Mouse (Mus musculus) layer of hippocampus, postnatal 14 days (tissue): ENCODE measurements around the gene Sigirr. TPM values are rescaled to one million over a fixed set of nuclear protein-coding genes. Genes with fewer than 3 reads are reported as not detected.

Experiments used
- DNase-seq, 2 experiments: peaks; one replicate each; pipeline ENCODE4 v3.0.0; 2021 to 2022; ENCODE audit warnings: low spot score in 2 of 2, mixed read lengths in 1 of 2
- long read RNA-seq, 2 experiments: library from polyadenylated mRNA; stranded (forward); transcript quantifications; one replicate each; pipeline ENCODE4 v2.0.0; 2021
- total RNA-seq, 2 experiments: library from RNA; stranded (reverse); gene quantifications; 2 replicates each; pipeline ENCODE4 v1.2.3; 2021

Gene Sigirr
- 1 to 10 TPM; 2.3 to 3.0 TPM for total RNA-seq
- long read RNA-seq, experiment 1, partial matches to known transcripts = 1 of 3 reads
- long read RNA-seq, experiment 1, other reads (novel, unspliced or antisense) = 2 of 3 reads
- long read RNA-seq, experiment 2, partial matches to known transcripts = 1 of 2 reads
- long read RNA-seq, experiment 2, other reads (novel, unspliced or antisense) = 1 of 2 reads

DNA sequence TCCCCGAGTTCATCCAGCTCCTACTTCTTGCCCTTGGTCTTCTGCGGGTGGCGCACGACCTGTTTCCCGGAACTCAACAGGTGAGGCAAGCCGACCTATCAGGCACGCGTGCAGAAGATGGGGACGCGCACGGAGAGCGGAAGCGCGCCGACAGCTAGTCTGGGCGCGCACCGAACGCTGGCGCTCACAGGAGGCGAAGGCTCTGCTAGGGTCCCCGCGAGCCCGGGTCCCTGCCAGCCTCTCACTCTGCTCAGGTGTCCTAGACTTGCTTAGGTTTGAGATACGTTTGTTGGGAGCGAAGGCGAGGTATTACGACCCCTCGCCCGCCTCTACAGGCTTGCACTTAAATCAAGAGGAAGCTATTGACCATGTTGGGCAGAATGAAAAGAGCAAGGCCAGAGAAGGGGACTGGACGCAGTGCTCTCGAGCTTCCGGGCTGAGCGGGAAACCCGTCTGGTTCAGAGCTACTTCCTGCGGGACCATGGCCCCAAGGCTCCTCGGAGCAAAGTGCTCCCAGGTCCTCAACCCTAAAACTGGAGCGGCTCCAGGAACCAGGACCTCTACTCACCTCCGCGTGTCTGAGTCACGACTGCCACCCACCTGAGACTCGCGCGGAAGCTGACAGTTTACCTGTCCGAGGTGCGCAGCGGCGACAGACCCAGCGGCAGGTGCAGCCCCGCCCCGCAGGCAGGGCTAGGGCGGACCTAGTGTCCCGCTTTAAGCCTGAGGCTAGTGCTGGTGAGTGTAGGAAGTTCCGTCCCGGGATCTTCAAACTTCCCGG lies at the start of gene Sigirr:
Sigirr (minus strand) TSS at position 662 of the 781 bp plus-strand sequence.
- peak in 1 of 2 experiments; percentile 13 for DNase-seq

DNA sequence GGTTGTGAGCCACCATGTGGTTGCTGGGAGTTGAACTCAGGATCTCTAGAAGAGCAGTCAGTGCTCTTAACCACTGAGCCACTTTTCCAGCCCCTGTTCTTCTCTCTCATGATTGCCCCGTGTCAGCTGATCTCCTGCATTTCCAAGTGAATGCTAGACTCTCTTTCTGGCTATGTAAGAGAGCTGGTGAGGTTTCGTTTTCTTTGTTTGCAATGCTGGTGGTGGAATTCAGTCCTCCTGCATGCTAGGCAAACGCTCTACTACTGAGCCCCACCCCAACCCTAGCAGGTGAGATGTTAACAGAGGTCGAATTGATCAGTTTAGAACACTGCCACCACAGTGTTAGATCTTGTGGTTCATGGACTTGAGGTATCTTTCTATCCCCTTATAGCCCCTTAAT lies 48.3 kb upstream of the Sigirr start:
- no peak for DNase-seq

DNA sequence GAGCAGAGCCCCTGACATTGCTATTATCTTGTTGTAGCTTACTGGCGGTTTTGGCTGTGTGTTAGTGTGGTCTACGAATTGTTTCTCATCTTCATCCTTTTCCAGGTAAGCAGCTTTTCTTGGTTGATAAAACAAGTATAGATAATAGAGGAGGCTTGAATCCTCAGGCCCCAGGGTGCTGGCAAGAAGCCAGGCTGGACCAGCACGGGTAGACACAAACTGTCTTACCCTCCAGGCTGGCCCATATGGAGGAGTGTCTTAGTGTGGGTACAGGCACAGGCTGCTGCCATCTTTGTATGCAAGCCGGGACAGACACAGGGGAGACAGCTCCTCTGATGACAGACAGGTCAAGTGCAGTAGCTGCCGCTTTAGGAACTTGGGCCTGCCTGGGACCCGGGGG lies 46.7 kb upstream of the Sigirr start:
- no peak for DNase-seq

GRCm38 (mm10) chr7:141146043-141146595 lies 45.7 kb upstream of the Sigirr start:
- DNase-seq = no peak

- no peak for DNase-seq
Measured at GRCm38 (mm10) chr7:141145403-141145802, 45.0 kb upstream of the Sigirr start.

GRCm38 (mm10) chr7:141144650-141145049 lies 44.3 kb upstream of the Sigirr start:
- no peak for DNase-seq

- no peak for DNase-seq
Measured at GRCm38 (mm10) chr7:141143861-141144260, 43.5 kb upstream of the Sigirr start.

- DNase-seq = no peak
Measured at GRCm38 (mm10) chr7:141143112-141143511, 42.7 kb upstream of the Sigirr start.

GRCm38 (mm10) chr7:141141326-141141725 lies 41.0 kb upstream of the Sigirr start:
- DNase-seq = no peak

DNA sequence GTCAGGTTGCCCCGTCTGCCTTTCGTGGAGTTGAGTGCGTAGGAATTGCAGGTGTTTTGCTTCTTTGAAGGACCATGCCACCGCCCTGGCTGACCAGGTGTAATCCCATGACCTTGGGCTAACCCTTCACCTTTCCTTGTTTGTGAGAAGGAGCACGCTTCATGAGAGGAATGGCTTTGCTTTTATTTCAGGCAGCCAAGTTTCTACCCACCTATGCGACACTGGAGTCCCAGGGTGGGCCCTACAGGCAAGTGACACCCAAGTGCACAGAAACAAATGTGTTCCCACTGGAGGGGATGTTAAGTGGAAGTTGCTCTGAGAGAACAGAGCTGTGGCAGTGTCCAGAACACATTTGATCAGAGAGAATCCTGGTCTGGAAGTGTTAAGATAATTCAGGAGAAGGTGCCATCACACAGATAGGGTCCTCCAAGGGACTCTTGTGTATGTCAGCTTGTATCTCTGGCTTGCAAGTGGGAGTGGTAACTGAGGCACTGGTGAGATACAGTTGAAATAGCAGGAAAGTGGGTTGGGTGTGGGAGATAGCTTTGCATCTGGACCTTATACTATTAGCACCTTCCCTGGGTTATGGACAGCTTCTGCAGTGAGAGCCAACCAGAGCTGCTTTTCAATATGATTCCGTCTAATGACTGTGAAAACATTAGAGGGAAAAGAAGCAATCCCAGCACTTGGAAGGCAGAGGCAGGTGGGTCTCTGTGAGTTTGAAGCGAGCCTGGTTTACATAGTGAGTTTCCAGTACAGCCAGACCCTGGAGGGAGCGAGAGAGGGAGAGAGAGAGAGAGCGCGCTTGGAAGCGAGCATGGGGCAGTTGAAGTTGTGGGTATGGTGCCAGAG lies 31.8 kb upstream of the Sigirr start:
- no peak for DNase-seq

- peak; percentile 84 to 92 for DNase-seq
Measured at GRCm38 (mm10) chr7:141131024-141131820, 30.9 kb upstream of the Sigirr start.

DNA sequence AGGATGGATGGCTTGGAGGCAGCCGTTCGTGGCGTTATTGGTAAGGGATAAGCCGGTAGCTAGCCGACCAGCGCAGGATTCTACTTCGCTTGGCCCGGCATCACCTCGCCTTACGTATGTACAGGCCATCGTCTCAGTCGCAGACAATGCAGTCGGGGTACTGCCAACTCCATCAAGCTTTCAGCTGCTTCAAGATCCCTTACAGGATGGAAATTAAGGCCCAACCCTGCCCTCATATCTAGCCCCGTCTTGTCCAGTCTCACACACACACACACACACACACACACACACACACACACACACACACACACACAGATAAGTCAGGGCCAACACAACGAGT lies 23.1 kb upstream of the Sigirr start:
- DNase-seq = no peak

DNA sequence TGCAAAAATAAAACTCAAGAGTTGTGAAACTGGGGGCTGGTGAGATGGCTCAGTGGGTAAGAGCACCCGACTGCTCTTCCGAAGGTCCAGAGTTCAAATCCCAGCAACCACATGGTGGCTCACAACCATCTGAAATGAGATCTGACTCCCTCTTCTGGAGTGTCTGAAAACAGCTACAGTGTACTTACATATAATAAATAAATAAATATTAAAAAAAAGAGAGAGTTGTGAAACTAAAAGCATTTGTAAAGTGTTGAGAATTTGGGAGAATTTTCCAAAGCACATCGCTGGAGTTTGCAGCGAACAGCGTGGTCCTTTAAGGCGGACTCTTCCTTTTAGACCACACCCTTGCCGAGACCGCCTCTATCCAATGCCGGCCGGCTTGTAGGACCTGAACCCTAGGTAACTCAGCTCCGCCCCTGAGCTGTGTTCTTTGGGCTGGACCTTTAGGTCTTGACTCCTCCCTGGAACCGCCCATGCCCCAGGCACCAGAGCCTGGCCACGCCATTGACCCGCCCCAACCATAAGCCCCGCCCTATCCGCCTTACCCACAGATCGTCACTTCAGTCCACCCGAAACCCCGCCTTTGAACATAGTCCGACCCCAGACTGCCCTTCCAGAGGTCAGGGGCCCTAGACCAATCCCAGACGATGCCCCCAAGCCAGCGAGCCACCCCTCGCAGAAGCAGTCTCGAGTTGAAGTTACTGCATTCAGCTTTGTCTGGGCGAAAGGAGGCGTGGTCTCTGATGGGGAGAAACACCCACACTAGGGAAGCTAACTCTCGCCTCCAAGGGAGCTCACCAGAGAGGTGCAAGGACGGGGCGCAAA lies 22.5 kb upstream of the Sigirr start:
- DNase-seq = peak; percentile 79 to 87

DNA sequence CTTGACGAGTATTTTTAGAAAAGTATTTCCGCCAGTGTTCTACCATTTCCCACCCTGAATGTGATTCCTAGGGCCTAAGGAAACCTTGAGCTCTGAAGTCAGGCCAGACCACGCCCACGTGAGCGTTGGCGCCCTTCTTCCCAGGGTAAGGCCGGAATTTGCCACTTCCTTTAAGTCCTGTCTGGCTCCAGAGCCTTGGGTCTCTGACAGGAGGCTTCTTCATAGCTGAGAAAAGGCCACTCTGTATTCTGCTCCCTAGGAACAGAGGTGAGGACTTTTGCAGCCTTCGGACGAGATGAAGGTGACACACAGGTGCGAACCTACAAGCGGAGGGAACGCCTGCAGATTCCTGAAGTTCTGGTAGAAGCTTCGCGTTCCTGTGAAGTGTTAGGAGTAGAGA lies 21.9 kb upstream of the Sigirr start, which contains the start of gene Ptdss2:
Ptdss2 (plus strand) TSS at position 138 of the 400 bp plus-strand sequence.
- no peak for DNase-seq

DNA sequence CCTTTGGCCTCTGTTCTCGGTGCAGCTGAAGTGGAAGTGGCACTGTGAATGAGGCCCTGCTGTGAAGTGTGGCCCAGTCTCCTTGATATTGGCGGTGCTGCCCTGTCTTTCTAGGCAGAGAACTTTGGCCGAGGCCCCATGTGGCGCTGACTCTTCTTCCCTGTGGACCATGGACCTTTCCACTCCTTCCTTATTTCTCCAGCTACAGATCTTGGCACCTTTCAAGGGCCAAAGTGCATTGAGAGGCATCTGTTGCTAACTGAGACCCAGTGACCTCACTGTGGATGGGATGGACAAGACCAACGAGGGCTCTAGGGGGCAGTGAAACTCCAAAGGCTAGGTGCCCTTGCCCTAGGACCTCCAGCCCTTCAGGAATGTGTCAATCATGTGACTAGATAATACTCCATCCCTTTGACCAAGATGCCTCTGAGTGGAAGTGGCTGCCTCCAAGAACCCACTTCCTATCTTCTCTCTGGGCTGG lies 20.7 kb upstream of the Sigirr start:
- DNase-seq = no peak

DNA sequence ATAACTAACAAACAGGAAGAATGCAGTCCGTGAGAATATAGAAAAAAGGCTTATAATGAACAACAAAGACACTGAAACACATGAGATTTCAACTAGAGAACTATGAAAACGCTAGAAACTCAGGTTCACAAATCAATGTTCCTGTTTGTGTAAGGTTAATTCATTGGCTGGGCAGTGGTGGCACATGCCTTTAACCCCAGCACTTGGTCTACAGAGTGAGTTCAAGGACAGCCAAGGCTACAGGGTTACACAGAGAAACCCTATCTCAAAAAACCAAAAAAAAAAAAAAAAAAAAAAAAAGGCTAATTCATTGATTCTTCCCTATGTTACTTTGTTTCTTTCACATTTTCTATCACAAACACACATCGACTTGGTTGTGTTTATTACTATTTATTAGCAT lies 20.2 kb upstream of the Sigirr start:
- DNase-seq = no peak

DNA sequence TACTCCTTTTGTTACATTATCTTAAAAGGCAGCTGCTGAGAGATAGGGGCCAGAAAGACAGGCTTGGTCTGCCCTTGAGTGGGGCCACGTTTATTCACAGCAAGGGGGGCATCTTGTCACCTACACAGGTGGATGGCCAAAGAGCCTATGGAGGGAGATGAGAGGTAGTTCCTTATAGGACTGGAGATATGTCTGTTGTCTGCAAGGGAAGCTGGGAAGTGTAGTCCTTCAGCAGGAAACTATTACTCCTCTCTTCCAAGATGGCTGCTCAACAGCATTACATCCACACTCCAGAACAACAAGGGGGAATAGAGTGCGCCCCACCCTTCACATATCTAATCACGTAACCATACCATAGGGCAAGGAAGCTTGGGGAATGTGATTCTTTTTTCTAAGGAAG lies 19.1 kb upstream of the Sigirr start:
- DNase-seq = no peak

- no peak for DNase-seq
Measured at GRCm38 (mm10) chr7:141117636-141118035, 17.3 kb upstream of the Sigirr start, which contains the start of gene Ano9. Gene Ano9 (minus strand): TSS chr7:141117806.

- no peak for DNase-seq
Measured at GRCm38 (mm10) chr7:141115874-141116273, 15.5 kb upstream of the Sigirr start.

- DNase-seq = no peak
Measured at GRCm38 (mm10) chr7:141103161-141103560, 2.8 kb upstream of the Sigirr start.
